Mouse (Mus musculus): ENCODE results near the gene Rbm43. TPM values are rescaled to one million over a fixed set of nuclear protein-coding genes. Genes with fewer than 3 reads are reported as not detected.

The Rbm43 gene
- polyA plus RNA-seq, 1 experiment from 2014 or later = 8.4 TPM

GRCm38 (mm10) chr2:51941832-51942231, 6.9 kb upstream of the Rbm43 start:
- Histone ChIP-seq H3K4me3 (no peak overlapping the region), H3K9me3 (peaks cover 3% of the 10 kb centered on the region; the same call in 1 of the 2 replicates), H3K36me3 (no peaks in the 10 kb centered on the region), H3K27ac (no peak overlapping the region), H3K4me1 (replicated peaks) (no peaks in the 10 kb centered on the region), H3K27me3 (ENCODE audit: insufficient read depth, poor library complexity, severe bottlenecking) (0 out of 2 replicates have a peak, but pooled peaks cover 3% of the 10 kb centered on the region)
- DNase-seq (ENCODE audit: low spot score) = no peak
- 94% methylated on average over 7 of the region's 7 CpGs for WGBS

GRCm38 (mm10) chr2:51938750-51939149, 3.8 kb upstream of the Rbm43 start:
- DNase-seq (ENCODE audit: low spot score) = no peak
- no peaks in the 10 kb centered on the region for H3K36me3 ChIP-seq
- H3K4me1 ChIP-seq (replicated peaks) = peaks cover 16% of the 10 kb centered on the region
- H3K27ac ChIP-seq = no peak overlapping the region
- H3K4me3 ChIP-seq = no peak overlapping the region
- 71% methylated on average over 3 of the region's 3 CpGs for WGBS
- no peaks in the 10 kb centered on the region for H3K9me3 ChIP-seq
- H3K27me3 ChIP-seq (ENCODE audit: insufficient read depth, poor library complexity, severe bottlenecking) = peaks cover 16% of the 10 kb centered on the region; the same call in 1 of the 2 replicates

GRCm38 (mm10) chr2:51937004-51937403, 2.0 kb upstream of the Rbm43 start:
- H3K4me1 ChIP-seq (replicated peaks) = peaks cover 18% of the 10 kb centered on the region
- WGBS = 70% methylated on average over 6 of the region's 6 CpGs
- no peak for DNase-seq (ENCODE audit: low spot score)

GRCm38 (mm10) chr2:51936585-51936984, 1.6 kb upstream of the Rbm43 start:
- Histone ChIP-seq H3K9me3 (no peaks in the 10 kb centered on the region), H3K4me3 (no peak overlapping the region), H3K36me3 (no peaks in the 10 kb centered on the region), H3K4me1 (replicated peaks) (peaks cover 18% of the 10 kb centered on the region), H3K27me3 (ENCODE audit: insufficient read depth, poor library complexity, severe bottlenecking) (peaks cover 20% of the 10 kb centered on the region; the same call in 1 of the 2 replicates), H3K27ac (no peak overlapping the region)
- DNase-seq (ENCODE audit: low spot score) = no peak
- WGBS = 93% methylated on average over 3 of the region's 3 CpGs

More at GRCm38 (mm10) chr2:51937004-51937403, 2.0 kb upstream of the Rbm43 start:
- Histone ChIP-seq H3K27me3 (ENCODE audit: insufficient read depth, poor library complexity, severe bottlenecking) (peaks cover 20% of the 10 kb centered on the region; the same call in 1 of the 2 replicates), H3K9me3 (no peaks in the 10 kb centered on the region), H3K27ac (no peak overlapping the region), H3K4me3 (no peak overlapping the region), H3K36me3 (no peaks in the 10 kb centered on the region)

GRCm38 (mm10) chr2:51935921-51936320, 958 bp upstream of the Rbm43 start:
- WGBS = 89% methylated on average over 7 of the region's 7 CpGs
- Histone ChIP-seq H3K9me3 (no peaks in the 10 kb centered on the region), H3K27me3 (ENCODE audit: insufficient read depth, poor library complexity, severe bottlenecking) (peaks cover 20% of the 10 kb centered on the region; the same call in 1 of the 2 replicates), H3K4me1 (replicated peaks) (peaks cover 18% of the 10 kb centered on the region), H3K36me3 (no peaks in the 10 kb centered on the region), H3K27ac (no peak overlapping the region), H3K4me3 (no peak overlapping the region)
- DNase-seq (ENCODE audit: low spot score) = no peak

GRCm38 (mm10) chr2:51933341-51934134, 1.4 kb downstream of the Rbm43 start:
- 74% methylated on average over 12 of the region's 12 CpGs for WGBS
- 0 out of 2 replicates have a peak overlapping the region, but pooled peaks have one; percentile 65 for H3K4me3 ChIP-seq
- no peaks in the 10 kb centered on the region for H3K9me3 ChIP-seq
- peaks cover 18% of the 10 kb centered on the region for H3K4me1 ChIP-seq (replicated peaks)
- peaks cover 20% of the 10 kb centered on the region; the same call in 1 of the 2 replicates for H3K27me3 ChIP-seq (ENCODE audit: insufficient read depth, poor library complexity, severe bottlenecking)
- H3K27ac ChIP-seq = no peak overlapping the region
- no peaks in the 10 kb centered on the region for H3K36me3 ChIP-seq
- DNase-seq (ENCODE audit: low spot score) = no peak

GRCm38 (mm10) chr2:51931241-51931640, 3.7 kb downstream of the Rbm43 start:
- Histone ChIP-seq H3K27me3 (ENCODE audit: insufficient read depth, poor library complexity, severe bottlenecking) (peaks cover 14% of the 10 kb centered on the region; the same call in 1 of the 2 replicates), H3K9me3 (no peaks in the 10 kb centered on the region)

GRCm38 (mm10) chr2:51914944-51915680, 19.9 kb downstream of the Rbm43 start:
- 9% methylated on average over 5 of the region's 5 CpGs for WGBS
- no peaks in the 10 kb centered on the region for H3K36me3 ChIP-seq
- 0 out of 2 replicates have a peak, but pooled peaks cover 3% of the 10 kb centered on the region for H3K9me3 ChIP-seq
- H3K4me1 ChIP-seq (replicated peaks) = peaks cover 23% of the 10 kb centered on the region; the same call in 1 of the 2 replicates
- H3K27ac ChIP-seq = peak overlapping the region; percentile 56
- H3K27me3 ChIP-seq (ENCODE audit: insufficient read depth, poor library complexity, severe bottlenecking) = no peaks in the 10 kb centered on the region
- peak; percentile 81 for DNase-seq (ENCODE audit: low spot score)
- no peak overlapping the region for H3K4me3 ChIP-seq

More at GRCm38 (mm10) chr2:51931241-51931640, 3.7 kb downstream of the Rbm43 start:
- WGBS = 95% methylated on average over 7 of the region's 7 CpGs
- H3K36me3 ChIP-seq = no peaks in the 10 kb centered on the region
- H3K4me3 ChIP-seq = no peak overlapping the region
- no peak for DNase-seq (ENCODE audit: low spot score)
- peaks cover 18% of the 10 kb centered on the region for H3K4me1 ChIP-seq (replicated peaks)
- no peak overlapping the region for H3K27ac ChIP-seq

- Histone ChIP-seq H3K9me3 (no peaks in the 10 kb centered on the region), H3K36me3 (no peaks in the 10 kb centered on the region), H3K27ac (no peak overlapping the region; the same call in 1 of the 2 replicates), H3K27me3 (ENCODE audit: insufficient read depth, poor library complexity, severe bottlenecking) (no peaks in the 10 kb centered on the region), H3K4me3 (no peak overlapping the region), H3K4me1 (replicated peaks) (peaks cover 23% of the 10 kb centered on the region; the same call in 1 of the 2 replicates)
- DNase-seq (ENCODE audit: low spot score) = no peak
- WGBS = 59% methylated on average over 7 of the region's 7 CpGs
Observed at GRCm38 (mm10) chr2:51914532-51914931, 20.4 kb downstream of the Rbm43 start.

- Histone ChIP-seq H3K9me3 (no peaks in the 10 kb centered on the region), H3K4me1 (replicated peaks) (peaks cover 23% of the 10 kb centered on the region; the same call in 1 of the 2 replicates), H3K36me3 (no peaks in the 10 kb centered on the region), H3K4me3 (no peak overlapping the region), H3K27ac (peak overlapping the region; percentile 23; the same call in 1 of the 2 replicates), H3K27me3 (ENCODE audit: insufficient read depth, poor library complexity, severe bottlenecking) (no peaks in the 10 kb centered on the region)
- WGBS = 56% methylated on average over 6 of the region's 6 CpGs
- no peak for DNase-seq (ENCODE audit: low spot score)
Observed at GRCm38 (mm10) chr2:51912740-51913139, 22.2 kb downstream of the Rbm43 start.

- DNase-seq (ENCODE audit: low spot score) = no peak
- H3K27me3 ChIP-seq (ENCODE audit: insufficient read depth, poor library complexity, severe bottlenecking) = no peaks in the 10 kb centered on the region
- H3K4me3 ChIP-seq = no peak overlapping the region
- 90% methylated on average over 2 of the region's 2 CpGs for WGBS
- H3K27ac ChIP-seq = no peak overlapping the region
- no peaks in the 10 kb centered on the region for H3K36me3 ChIP-seq
- H3K9me3 ChIP-seq = no peaks in the 10 kb centered on the region
- peaks cover 23% of the 10 kb centered on the region for H3K4me1 ChIP-seq (replicated peaks)
Observed at GRCm38 (mm10) chr2:51911864-51912263, 23.1 kb downstream of the Rbm43 start.

GRCm38 (mm10) chr2:51907538-51908110, 27.3 kb downstream of the Rbm43 start:
- no peak for DNase-seq (ENCODE audit: low spot score)
- peak overlapping the region; percentile 51 for H3K27ac ChIP-seq
- no peaks in the 10 kb centered on the region for H3K27me3 ChIP-seq (ENCODE audit: insufficient read depth, poor library complexity, severe bottlenecking)
- H3K9me3 ChIP-seq = no peaks in the 10 kb centered on the region
- H3K36me3 ChIP-seq = no peaks in the 10 kb centered on the region
- peaks cover 4% of the 10 kb centered on the region; the same call in 1 of the 2 replicates for H3K4me1 ChIP-seq (replicated peaks)
- WGBS = 47% methylated on average over 4 of the region's 4 CpGs
- no peak overlapping the region for H3K4me3 ChIP-seq
